Mouse (Mus musculus) C3H10T1/2 (cell line): Measurements from ENCODE around the gene Trappc13. TPM values are rescaled to one million over a fixed set of nuclear protein-coding genes. Genes with fewer than 3 reads are reported as not detected.

Experiments used
- polyA plus RNA-seq, 2 experiments: library from polyadenylated mRNA; unstranded; fragments of >200 nt; fragmentation: generic; extraction: Trizol; gene quantifications; one replicate each; pipeline ENCODE4 v1.2.1; 2012; ENCODE audit warnings: missing spikeins in 2 of 2

Trappc13 gene
- polyA plus RNA-seq, result 10 to 100 TPM in 1 of 2 experiments, 1 to 10 TPM in 1; 2.2 to 13.9 TPM

DNA sequence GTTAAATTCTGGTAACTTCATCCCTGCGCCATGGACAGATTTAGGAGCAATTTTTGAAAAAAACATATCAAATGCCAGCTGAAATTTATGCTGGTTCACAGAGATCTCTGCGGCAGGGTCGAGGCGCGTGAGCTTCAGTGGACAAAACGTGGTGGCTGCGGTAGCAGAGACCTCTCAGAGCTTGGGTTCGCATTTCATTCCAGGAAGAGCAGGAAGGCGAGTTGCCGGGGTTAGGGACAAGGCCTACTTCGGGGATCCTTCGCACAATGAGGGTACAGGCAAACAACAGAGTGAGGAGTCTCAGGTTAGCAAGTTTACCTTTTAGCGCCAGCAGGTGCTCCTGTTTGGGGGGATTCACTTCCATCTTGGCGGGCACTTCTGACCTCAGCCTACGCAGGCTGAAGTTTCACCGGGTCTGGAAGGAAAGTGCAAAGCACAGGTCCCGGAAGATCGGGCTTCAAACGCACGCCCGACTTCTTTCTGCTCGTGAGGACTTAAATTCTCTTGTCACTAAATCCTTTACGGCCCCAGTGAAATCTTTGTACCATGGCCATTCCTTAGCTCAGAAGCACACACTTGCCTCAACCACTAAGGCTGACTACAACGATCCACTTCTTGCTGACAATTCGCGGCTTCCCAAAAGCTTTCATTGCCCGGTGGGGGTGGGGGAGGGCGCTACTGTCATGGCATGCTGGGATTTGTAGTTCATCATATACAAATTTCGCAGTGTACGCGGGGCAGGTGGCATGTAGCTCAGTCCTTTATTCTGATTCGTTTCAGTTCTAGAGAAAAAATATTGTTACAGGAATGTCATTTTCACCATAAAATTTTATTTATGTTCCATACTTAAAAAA, at the start of gene Trappc13:
Trappc13 (minus strand) TSS at position 674 of the 854 bp plus-strand sequence.

DNA sequence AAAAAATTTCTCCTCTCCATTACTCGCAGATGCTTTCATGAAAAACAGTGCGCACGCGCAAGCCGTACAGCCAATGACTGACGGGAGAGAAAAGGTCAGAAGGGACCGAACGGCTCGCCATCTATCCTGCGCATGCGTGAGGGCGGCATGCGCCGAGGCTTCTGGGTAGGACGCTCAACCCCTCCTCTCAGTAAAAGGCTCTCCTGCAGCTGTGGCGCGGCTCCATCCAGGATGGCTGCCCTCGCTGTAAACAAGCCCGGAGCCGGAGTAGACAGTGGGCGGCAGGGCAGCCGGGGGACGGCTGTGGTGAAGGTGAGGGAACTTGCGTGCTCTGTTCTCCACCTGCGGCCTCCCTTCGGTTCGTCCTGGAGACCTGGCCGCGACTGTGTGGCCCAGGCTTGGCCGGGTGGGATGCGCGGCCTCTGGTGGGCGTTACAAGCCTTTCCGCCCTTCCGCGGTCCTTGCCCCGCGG, 417 bp upstream of the Trappc13 start, which contains the start of gene Trim23:
Trim23 (plus strand) TSS at position 148 of the 472 bp plus-strand sequence.

DNA sequence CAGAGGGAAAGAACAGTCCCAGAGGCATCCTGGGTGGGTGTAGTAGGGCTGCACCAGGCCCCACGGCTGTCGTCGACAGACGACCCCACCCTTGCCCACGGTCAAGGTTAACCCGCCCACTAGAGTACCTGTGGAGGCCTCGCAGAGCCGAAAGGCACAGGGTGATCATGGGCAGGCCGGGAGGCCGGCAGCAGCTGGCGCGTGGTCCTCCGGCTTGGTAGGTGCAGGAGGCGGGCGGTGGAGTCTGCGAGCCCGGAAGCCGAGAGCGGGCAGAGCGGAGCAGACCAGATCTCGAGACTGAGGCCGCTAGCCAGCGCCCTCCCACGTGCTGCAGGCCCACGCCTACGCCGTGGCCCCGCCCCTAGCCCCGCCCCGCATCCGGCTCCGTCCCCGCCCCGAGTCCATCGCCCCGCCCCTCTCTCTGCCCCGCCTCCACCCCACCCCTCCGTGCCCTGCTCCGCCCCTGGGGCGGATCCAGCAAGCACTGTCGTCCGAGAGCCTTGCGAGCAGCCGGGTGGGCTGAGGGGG, 68.9 kb downstream of the Trappc13 start, which contains the start of the genes Nln and Sgtb:
Nln (minus strand) TSS at position 327 of the 528 bp plus-strand sequence.
Sgtb (plus strand) TSS at position 454 of the 528 bp plus-strand sequence.

Other genes with a start within 250 kb of the Trappc13 start
- gene Nln, start 68.9 kb downstream of the Trappc13 start, polyA plus RNA-seq, result 1 to 10 TPM; 2.9 to 9.6 TPM
- gene Sgtb, start 68.7 kb downstream of the Trappc13 start, polyA plus RNA-seq, result 1 to 10 TPM in 1 of 2 experiments, under 1 TPM in 1; 0.06 to 1.8 TPM
- gene Trim23, start 328 bp upstream of the Trappc13 start, polyA plus RNA-seq, result 1 to 10 TPM in 1 of 2 experiments, under 1 TPM in 1; 0.11 to 1.7 TPM
- 1 to 10 TPM in 1 of 2 experiments, under 1 TPM in 1; 0.91 to 4.1 TPM for gene Cenpk, start 50.1 kb upstream of the Trappc13 start, polyA plus RNA-seq
- 1 to 10 TPM in 1 of 2 experiments, under 1 TPM in 1; 0.34 to 2.7 TPM for gene Ppwd1, start 50.4 kb upstream of the Trappc13 start, polyA plus RNA-seq
- gene Adamts6, start 109.4 kb upstream of the Trappc13 start, polyA plus RNA-seq, result under 1 TPM; under 0.01 to 0.57 TPM